Mouse (Mus musculus): ENCODE results near the gene Slc12a6. TPM values are rescaled to one million over a fixed set of nuclear protein-coding genes. Genes with fewer than 3 reads are reported as not detected.

Gene Slc12a6
- polyA plus RNA-seq, 1 experiment from 2014 or later = 10.3 TPM

DNA sequence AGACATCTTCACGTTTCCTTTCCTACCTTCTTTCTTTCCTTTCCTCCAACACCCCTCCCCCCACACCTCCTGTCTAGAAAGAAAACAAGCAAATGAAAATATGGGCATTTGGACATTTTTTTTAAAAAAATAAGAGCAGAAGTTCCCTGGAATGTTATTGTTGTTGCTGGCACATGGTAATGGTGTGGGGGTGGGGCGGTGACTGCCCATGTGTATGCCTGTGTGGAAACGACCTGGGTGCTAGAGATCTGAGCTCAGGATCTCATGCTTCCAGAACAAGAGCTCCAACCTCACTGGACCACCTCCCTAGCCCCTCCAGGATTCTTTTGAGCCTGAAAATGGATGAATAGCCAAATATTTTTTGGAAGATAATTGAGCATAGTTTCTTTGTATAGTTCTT lies 75.5 kb downstream of the Slc12a6 start:
- H3K4me2 ChIP-seq (ENCODE audit: low read depth, low read length) = no peak overlapping the region
- H3K9ac ChIP-seq (replicated peaks; ENCODE audit: low read length) = no peak overlapping the region
- no peaks in the 10 kb centered on the region for H3K27me3 ChIP-seq (ENCODE audit: control insufficient read depth, insufficient read depth, low read length)
- no peak overlapping the region for H3K27ac ChIP-seq (replicated peaks; ENCODE audit: low read depth, low read length)
- H3K36me3 ChIP-seq (replicated peaks; ENCODE audit: control insufficient read depth, insufficient read depth, low read depth, low read length) = peaks cover 2% of the 10 kb centered on the region; the same call in 1 of the 2 replicates
- H3K4me3 ChIP-seq (ENCODE audit: low read depth, low read length) = no peak overlapping the region
- H3K9me3 ChIP-seq (replicated peaks; ENCODE audit: control insufficient read depth, low read length) = no peaks in the 10 kb centered on the region
- WGBS = 66% methylated on average over 3 of the region's 3 CpGs
- H3K4me1 ChIP-seq (ENCODE audit: control insufficient read depth, insufficient read depth, low read length) = no peaks in the 10 kb centered on the region
- DNase-seq (ENCODE audit: low spot score) (no peak), ATAC-seq (replicated peaks; ENCODE audit: insufficient number of reproducible peaks, low FRiP score, low TSS enrichment, low read depth) (no peak)

DNA sequence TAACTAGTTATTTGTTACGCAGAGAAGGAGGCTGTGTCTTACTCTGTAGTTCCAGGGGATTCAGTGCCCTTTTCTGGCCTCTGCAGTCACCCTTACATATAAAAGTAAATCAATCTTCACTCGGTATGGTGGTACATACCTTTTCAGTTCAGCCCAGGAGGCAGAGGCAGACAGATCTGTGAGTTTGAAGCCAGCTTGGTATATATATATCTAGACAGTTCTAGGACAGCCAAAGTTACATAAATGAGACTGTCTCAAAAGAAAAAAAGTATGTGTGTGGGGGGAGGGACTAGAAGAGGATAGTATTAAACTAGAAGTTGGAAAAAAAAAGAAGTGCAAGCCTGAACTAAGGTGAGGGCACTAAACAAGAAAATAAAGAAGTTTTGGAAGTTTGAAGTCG lies 82.6 kb downstream of the Slc12a6 start:
- H3K36me3 ChIP-seq (replicated peaks; ENCODE audit: control insufficient read depth, insufficient read depth, low read depth, low read length) = no peaks in the 10 kb centered on the region
- DNase-seq (ENCODE audit: low spot score) (no peak), ATAC-seq (replicated peaks; ENCODE audit: insufficient number of reproducible peaks, low FRiP score, low TSS enrichment, low read depth) (no peak)
- no peak overlapping the region for H3K9ac ChIP-seq (replicated peaks; ENCODE audit: low read length)
- WGBS = 81% methylated on average over 3 of the region's 3 CpGs
- H3K4me1 ChIP-seq (ENCODE audit: control insufficient read depth, insufficient read depth, low read length) = no peaks in the 10 kb centered on the region
- no peak overlapping the region for H3K27ac ChIP-seq (replicated peaks; ENCODE audit: low read depth, low read length)
- no peaks in the 10 kb centered on the region for H3K27me3 ChIP-seq (ENCODE audit: control insufficient read depth, insufficient read depth, low read length)
- no peak overlapping the region for H3K4me3 ChIP-seq (ENCODE audit: low read depth, low read length)
- no peak overlapping the region for H3K4me2 ChIP-seq (ENCODE audit: low read depth, low read length)
- H3K9me3 ChIP-seq (replicated peaks; ENCODE audit: control insufficient read depth, low read length) = no peaks in the 10 kb centered on the region

DNA sequence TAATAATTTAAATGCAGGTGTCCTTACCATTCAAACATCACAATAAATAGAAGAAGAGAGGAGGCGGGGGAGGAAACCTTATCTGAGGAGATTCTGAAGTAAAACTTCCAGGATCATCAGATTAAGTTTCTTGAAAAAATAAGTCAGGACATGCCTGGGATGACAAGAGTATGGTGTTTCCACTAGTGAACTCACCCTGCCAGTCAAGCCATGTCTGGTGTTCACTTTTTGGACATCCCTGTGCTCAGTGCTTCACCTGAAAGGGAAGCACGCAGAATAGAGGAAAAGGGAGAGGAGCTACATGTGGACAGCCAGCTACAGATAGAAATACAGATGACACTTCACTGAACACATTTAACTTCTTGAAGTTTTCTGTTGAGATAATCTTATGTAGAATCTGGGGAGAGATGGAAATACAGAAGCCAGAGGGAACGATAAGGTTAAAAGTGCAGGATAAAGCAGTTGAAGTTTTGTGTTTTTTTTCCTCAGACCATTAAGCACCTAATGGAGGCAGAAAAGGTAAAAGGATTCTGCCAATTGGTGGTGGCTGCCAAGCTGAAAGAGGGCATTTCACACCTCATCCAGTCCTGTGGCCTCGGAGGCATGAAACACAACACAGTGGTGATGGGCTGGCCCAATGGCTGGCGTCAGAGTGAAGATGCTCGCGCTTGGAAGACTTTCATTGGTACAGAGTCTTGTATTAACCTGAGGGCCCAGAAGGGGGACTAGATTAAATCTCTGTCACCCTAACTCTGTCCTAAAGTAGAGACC lies 88.2 kb downstream of the Slc12a6 start:
- ATAC-seq (replicated peaks; ENCODE audit: insufficient number of reproducible peaks, low FRiP score, low TSS enrichment, low read depth) (no peak), DNase-seq (ENCODE audit: low spot score) (no peak)
- no peak overlapping the region for H3K9ac ChIP-seq (replicated peaks; ENCODE audit: low read length)
- WGBS = 88% methylated on average over 7 of the region's 7 CpGs
- H3K4me3 ChIP-seq (ENCODE audit: low read depth, low read length) = no peak overlapping the region
- no peak overlapping the region for H3K27ac ChIP-seq (replicated peaks; ENCODE audit: low read depth, low read length)
- H3K27me3 ChIP-seq (ENCODE audit: control insufficient read depth, insufficient read depth, low read length) = no peaks in the 10 kb centered on the region
- no peaks in the 10 kb centered on the region for H3K9me3 ChIP-seq (replicated peaks; ENCODE audit: control insufficient read depth, low read length)
- no peak overlapping the region for H3K4me2 ChIP-seq (ENCODE audit: low read depth, low read length)
- peaks cover 2% of the 10 kb centered on the region; the same call in 1 of the 2 replicates for H3K36me3 ChIP-seq (replicated peaks; ENCODE audit: control insufficient read depth, insufficient read depth, low read depth, low read length)
- H3K4me1 ChIP-seq (ENCODE audit: control insufficient read depth, insufficient read depth, low read length) = no peaks in the 10 kb centered on the region

DNA sequence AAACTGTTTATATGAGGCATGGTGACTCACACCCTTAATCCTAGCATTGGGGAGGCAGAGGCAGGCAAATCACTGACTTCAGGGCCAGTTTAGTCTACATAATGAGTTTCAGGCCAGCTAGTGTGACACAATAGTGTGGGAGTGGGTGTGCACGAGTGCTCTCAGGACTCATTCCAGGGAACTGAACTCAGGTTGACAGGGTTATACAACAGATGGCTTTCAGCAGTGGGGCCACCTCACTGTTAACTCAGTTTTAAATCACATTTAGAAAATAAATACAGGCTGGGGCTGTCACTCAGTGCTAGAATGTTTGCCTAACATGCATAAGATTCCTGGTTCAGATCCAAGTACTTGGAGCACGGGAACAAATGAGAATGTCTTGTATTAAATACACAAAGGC lies 94.0 kb downstream of the Slc12a6 start:
- no peak overlapping the region for H3K4me3 ChIP-seq (ENCODE audit: low read depth, low read length)
- DNase-seq (ENCODE audit: low spot score) (no peak), ATAC-seq (replicated peaks; ENCODE audit: insufficient number of reproducible peaks, low FRiP score, low TSS enrichment, low read depth) (no peak)
- H3K4me1 ChIP-seq (ENCODE audit: control insufficient read depth, insufficient read depth, low read length) = no peaks in the 10 kb centered on the region
- H3K9me3 ChIP-seq (replicated peaks; ENCODE audit: control insufficient read depth, low read length) = no peaks in the 10 kb centered on the region
- H3K27ac ChIP-seq (replicated peaks; ENCODE audit: low read depth, low read length) = no peak overlapping the region
- H3K27me3 ChIP-seq (ENCODE audit: control insufficient read depth, insufficient read depth, low read length) = no peaks in the 10 kb centered on the region
- peaks cover 8% of the 10 kb centered on the region for H3K36me3 ChIP-seq (replicated peaks; ENCODE audit: control insufficient read depth, insufficient read depth, low read depth, low read length)
- H3K4me2 ChIP-seq (ENCODE audit: low read depth, low read length) = no peak overlapping the region
- no peak overlapping the region for H3K9ac ChIP-seq (replicated peaks; ENCODE audit: low read length)
- 81% methylated on average over 2 of the region's 2 CpGs for WGBS

DNA sequence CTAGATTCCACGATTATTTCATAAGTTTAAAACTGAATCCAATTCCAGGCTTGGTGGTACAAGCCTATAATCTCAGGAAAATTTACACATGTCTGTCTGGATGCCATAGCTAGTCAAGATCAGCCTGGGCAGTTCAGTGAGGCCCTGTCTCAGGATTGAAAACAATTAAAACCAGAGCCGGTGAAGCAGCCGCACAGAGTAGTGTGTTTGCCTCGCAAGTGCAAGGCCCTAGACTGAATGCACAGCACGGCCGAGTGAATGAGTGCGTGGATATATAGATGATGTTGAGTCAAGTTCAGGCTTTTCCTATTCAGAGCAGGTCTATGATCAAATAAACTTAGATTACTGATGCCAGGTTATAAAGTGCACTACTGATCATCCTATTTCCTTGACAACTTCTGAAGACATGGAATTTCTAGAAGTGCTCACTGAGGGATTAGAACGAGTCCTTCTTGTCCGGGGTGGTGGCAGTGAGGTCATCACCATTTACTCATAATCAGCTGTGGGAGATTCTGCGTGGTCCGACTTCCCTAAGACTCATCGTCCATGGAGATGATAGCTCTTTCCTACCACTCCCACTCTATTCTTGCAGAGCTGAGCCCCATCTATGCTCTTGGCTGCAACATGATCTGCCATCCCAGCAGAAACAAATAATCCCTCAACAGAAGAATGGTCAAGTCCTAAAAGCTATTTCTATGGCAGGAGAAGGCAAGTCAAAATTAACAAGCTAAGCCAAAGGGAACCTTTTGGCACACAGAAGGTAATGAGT lies 94.6 kb downstream of the Slc12a6 start:
- Histone ChIP-seq H3K27me3 (ENCODE audit: control insufficient read depth, insufficient read depth, low read length) (no peaks in the 10 kb centered on the region), H3K4me2 (ENCODE audit: low read depth, low read length) (no peak overlapping the region), H3K9me3 (replicated peaks; ENCODE audit: control insufficient read depth, low read length) (no peaks in the 10 kb centered on the region), H3K27ac (replicated peaks; ENCODE audit: low read depth, low read length) (no peak overlapping the region), H3K4me3 (ENCODE audit: low read depth, low read length) (no peak overlapping the region), H3K4me1 (ENCODE audit: control insufficient read depth, insufficient read depth, low read length) (no peaks in the 10 kb centered on the region), H3K36me3 (replicated peaks; ENCODE audit: control insufficient read depth, insufficient read depth, low read depth, low read length) (peaks cover 8% of the 10 kb centered on the region), H3K9ac (replicated peaks; ENCODE audit: low read length) (no peak overlapping the region)
- DNase-seq (ENCODE audit: low spot score) (no peak), ATAC-seq (replicated peaks; ENCODE audit: insufficient number of reproducible peaks, low FRiP score, low TSS enrichment, low read depth) (0 out of 2 replicates have a peak, but pooled peaks have one; percentile 29)
- WGBS = 90% methylated on average over 12 of the region's 12 CpGs

DNA sequence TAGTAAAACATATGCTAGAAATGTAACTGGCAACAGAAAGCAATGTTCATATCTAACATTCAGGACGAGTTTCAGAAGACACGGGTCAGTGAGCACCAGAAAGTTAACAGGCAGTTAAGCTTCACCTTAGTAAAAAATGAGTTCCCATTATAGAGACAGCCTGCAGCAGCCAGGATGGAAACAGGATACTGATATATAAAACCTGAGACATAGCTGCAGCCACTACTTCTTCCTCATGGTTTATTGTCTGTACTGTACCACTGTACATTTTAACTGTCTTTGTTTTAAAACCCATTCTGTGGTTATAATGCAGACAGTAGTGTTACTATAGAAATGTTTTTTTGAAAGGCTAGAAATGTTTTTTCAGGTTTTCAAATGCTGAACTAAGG lies 95.2 kb downstream of the Slc12a6 start:
- WGBS = 88% methylated on average over 2 of the region's 2 CpGs
- H3K4me3 ChIP-seq (ENCODE audit: low read depth, low read length) = no peak overlapping the region
- H3K27ac ChIP-seq (replicated peaks; ENCODE audit: low read depth, low read length) = no peak overlapping the region
- peaks cover 8% of the 10 kb centered on the region for H3K36me3 ChIP-seq (replicated peaks; ENCODE audit: control insufficient read depth, insufficient read depth, low read depth, low read length)
- ATAC-seq (replicated peaks; ENCODE audit: insufficient number of reproducible peaks, low FRiP score, low TSS enrichment, low read depth) (no peak), DNase-seq (ENCODE audit: low spot score) (no peak)
- no peaks in the 10 kb centered on the region for H3K9me3 ChIP-seq (replicated peaks; ENCODE audit: control insufficient read depth, low read length)
- no peaks in the 10 kb centered on the region for H3K4me1 ChIP-seq (ENCODE audit: control insufficient read depth, insufficient read depth, low read length)
- H3K9ac ChIP-seq (replicated peaks; ENCODE audit: low read length) = no peak overlapping the region
- H3K4me2 ChIP-seq (ENCODE audit: low read depth, low read length) = no peak overlapping the region
- no peaks in the 10 kb centered on the region for H3K27me3 ChIP-seq (ENCODE audit: control insufficient read depth, insufficient read depth, low read length)

DNA sequence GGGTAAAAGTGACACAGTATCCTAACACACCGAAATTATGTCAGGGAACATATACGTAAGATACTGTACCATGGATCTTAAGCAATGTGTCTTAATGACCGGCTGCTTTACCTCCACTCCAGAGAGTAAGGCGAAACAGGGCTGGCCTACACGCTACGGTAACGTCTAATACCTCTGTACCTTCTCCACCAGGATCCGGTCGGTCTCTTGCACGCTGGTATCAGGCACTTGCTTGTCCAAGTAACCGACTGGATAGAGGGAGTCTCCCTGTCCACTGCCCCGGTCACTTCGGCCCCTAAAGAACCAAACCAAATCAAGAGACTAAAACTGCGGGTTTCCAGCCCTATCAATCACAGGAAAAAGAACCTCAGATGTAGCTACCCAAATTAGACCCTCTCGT lies 101.6 kb downstream of the Slc12a6 start:
- peak overlapping the region; percentile 83 for H3K4me3 ChIP-seq (ENCODE audit: low read depth, low read length)
- no peaks in the 10 kb centered on the region for H3K9me3 ChIP-seq (replicated peaks; ENCODE audit: control insufficient read depth, low read length)
- WGBS = 15% methylated on average over 15 of the region's 15 CpGs
- peaks cover 3% of the 10 kb centered on the region for H3K36me3 ChIP-seq (replicated peaks; ENCODE audit: control insufficient read depth, insufficient read depth, low read depth, low read length)
- H3K9ac ChIP-seq (replicated peaks; ENCODE audit: low read length) = peak overlapping the region; percentile 85
- DNase-seq (ENCODE audit: low spot score) = peak; percentile 6
- H3K4me2 ChIP-seq (ENCODE audit: low read depth, low read length) = peak overlapping the region; percentile 67
- peak; percentile 61 for ATAC-seq (replicated peaks; ENCODE audit: insufficient number of reproducible peaks, low FRiP score, low TSS enrichment, low read depth)
- H3K27ac ChIP-seq (replicated peaks; ENCODE audit: low read depth, low read length) = no peak overlapping the region; the same call in 1 of the 2 replicates
- H3K4me1 ChIP-seq (ENCODE audit: control insufficient read depth, insufficient read depth, low read length) = no peaks in the 10 kb centered on the region
- no peaks in the 10 kb centered on the region for H3K27me3 ChIP-seq (ENCODE audit: control insufficient read depth, insufficient read depth, low read length)

All from embryonic facial prominence, embryonic 11.5 days (tissue).